Mouse (Mus musculus): Measurements from ENCODE around the gene Nmur1.
A peak's percentile ranks its signal among the peaks of the same experiment; 100 is the strongest.

Gene Nmur1

DNA sequence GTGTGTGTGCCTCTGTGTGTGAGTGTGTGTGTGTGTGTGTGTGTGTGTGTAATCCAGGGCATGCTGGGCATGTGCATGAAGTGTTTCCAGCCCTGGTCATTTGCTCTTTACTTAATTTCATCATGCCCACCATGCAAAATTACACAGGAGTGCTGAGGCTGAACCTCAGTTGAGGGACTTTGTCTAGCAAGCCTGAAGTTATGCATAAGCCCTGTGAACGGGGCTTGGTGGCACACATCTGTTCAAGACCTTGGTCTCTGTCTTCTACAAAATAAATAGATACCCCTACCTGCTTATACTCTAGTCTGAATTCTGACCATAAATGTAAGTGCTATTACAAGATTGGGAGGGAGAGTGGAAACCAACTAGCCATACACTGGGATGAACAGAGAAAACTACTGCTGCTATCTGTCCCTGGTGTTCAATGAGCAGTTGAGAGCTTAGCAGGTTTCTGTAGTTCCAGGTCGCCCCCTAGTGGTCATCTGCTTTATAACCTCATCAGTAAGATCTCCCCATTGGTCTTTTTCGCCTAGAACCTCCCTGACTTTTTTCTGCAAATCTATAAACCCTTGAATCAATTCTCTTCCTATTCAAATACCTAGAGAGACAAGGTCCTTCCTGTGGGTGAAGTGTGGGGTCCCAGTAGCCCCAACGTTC, 86.7 kb downstream of the Nmur1 start:
- DNase-seq (ENCODE audit: extremely low spot score, low read depth, low spot score), result peak; percentile 81

DNA sequence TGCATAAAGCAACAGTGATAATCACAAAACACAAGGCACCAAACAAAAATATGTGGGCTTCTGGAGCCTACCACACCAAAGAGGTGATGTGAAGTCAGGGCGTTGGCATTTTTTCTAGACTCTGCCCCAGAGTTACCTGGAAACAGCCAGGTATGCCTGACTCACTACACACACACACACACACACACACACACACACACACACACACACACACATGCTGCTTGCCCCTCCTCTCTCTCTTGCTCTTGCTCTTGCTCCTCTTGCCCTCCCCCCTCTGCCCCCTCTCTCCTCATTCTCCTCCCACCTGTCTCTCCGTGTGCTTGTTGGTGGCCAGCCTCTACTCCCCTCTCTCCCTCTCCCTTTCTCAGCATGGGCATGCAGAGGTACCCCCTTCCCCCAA, 89.7 kb downstream of the Nmur1 start:
- DNase-seq (ENCODE audit: extremely low spot score, low read depth, low spot score), result no peak

All from hindlimb bud, embryonic 11.5 days (tissue).